Mouse (Mus musculus) MEL (cell line): ENCODE results near the gene Sppl3. TPM values are rescaled to one million over a fixed set of nuclear protein-coding genes. Genes with fewer than 3 reads are reported as not detected.

ENCODE experiments used
- DNase-seq: peaks from one replicate; pipeline ENCODE4 v3.0.0; 2011; ENCODE audit warnings: low read depth, low spot score
- H3K27ac ChIP-seq: 2 replicates; pipeline ENCODE4 v1.5.1; 2012; ENCODE audit warnings: low read depth, mild to moderate bottlenecking, control low read depth, low read length, moderate library complexity; ENCODE audit not compliant: control insufficient read depth
- H3K27me3 ChIP-seq, 2 experiments: fragments of 150-350 bp in 1 of 2; sonication (generic) in 1 of 2; 2 replicates each; pipeline ENCODE4 v1.6.1; 2012; ENCODE audit warnings: low read length in 2 of 2, mild to moderate bottlenecking in 2 of 2, improper control_type of control experiment in 1 of 2, moderate library complexity in 1 of 2; ENCODE audit not compliant: insufficient read depth in 2 of 2, control insufficient read depth in 1 of 2
- H3K36me3 ChIP-seq, 2 experiments: 2 replicates each; pipeline ENCODE4 v1.6.1; 2012 to 2014; ENCODE audit warnings: low read length in 2 of 2, improper control_type of control experiment in 1 of 2, inconsistent platforms in 1 of 2, mild to moderate bottlenecking in 1 of 2; ENCODE audit not compliant: insufficient read depth in 2 of 2, control insufficient read depth in 1 of 2
- H3K4me1 ChIP-seq, 2 experiments: fragments of 150-350 bp in 1 of 2; sonication (generic) in 1 of 2; 2 replicates each; pipeline ENCODE4 v1.6.1; 2012; ENCODE audit warnings: low read length in 2 of 2, improper control_type of control experiment in 1 of 2, mild to moderate bottlenecking in 1 of 2; ENCODE audit not compliant: insufficient read depth in 2 of 2, control insufficient read depth in 1 of 2
- H3K4me3 ChIP-seq, 2 experiments: fragments of 150-350 bp in 1 of 2; sonication (generic) in 1 of 2; 2 replicates each; pipeline ENCODE4 v1.5.1; 2012; ENCODE audit warnings: low read depth in 2 of 2, low read length in 2 of 2, mild to moderate bottlenecking in 2 of 2, moderate library complexity in 2 of 2, control low read depth in 1 of 2, improper control_type of control experiment in 1 of 2; ENCODE audit not compliant: control insufficient read depth in 1 of 2, insufficient read depth in 1 of 2
- H3K79me2 ChIP-seq: 2 replicates; pipeline ENCODE4 v1.6.1; 2012; ENCODE audit warnings: mild to moderate bottlenecking, low read length, moderate library complexity; ENCODE audit not compliant: control insufficient read depth, poor library complexity, insufficient read depth
- H3K9ac ChIP-seq: 2 replicates; pipeline ENCODE4 v1.6.1; 2012; ENCODE audit warnings: low read depth, mild to moderate bottlenecking, control low read depth, low read length, moderate library complexity; ENCODE audit not compliant: control insufficient read depth, poor library complexity, severe bottlenecking
- H3K9me3 ChIP-seq: fragments of 150-350 bp; sonication (generic); replicated peaks from 2 replicates; pipeline ENCODE4 v1.6.1; 2012; ENCODE audit warnings: mild to moderate bottlenecking, low read length, improper control_type of control experiment, moderate library complexity; ENCODE audit not compliant: insufficient read depth
- BHLHE40 ChIP-seq: IDR thresholded peaks from 2 replicates; pipeline ENCODE4 v1.6.1; 2012; ENCODE audit warnings: low read depth, mild to moderate bottlenecking, inconsistent platforms, low read length, improper control_type of control experiment, borderline replicate concordance
- CHD1 ChIP-seq: IDR thresholded peaks from 2 replicates; pipeline ENCODE4 v1.6.1; 2012; ENCODE audit warnings: low read depth, mild to moderate bottlenecking, inconsistent platforms, low read length, improper control_type of control experiment
- CHD2 ChIP-seq: IDR thresholded peaks from 2 replicates; pipeline ENCODE4 v1.6.1; 2011; ENCODE audit warnings: low read length, improper control_type of control experiment
- CTCF ChIP-seq, 3 experiments: IDR thresholded peaks in 2 of 3; conservative IDR thresholded peaks in 1 of 3; 2 replicates each; pipeline ENCODE4 v1.5.1; 2011 to 2012; ENCODE audit warnings: low read length in 3 of 3, low read depth in 2 of 3, mild to moderate bottlenecking in 2 of 3, improper control_type of control experiment in 1 of 3, inconsistent platforms in 1 of 3, mixed read lengths in 1 of 3, moderate library complexity in 1 of 3; ENCODE audit not compliant: control insufficient read depth in 1 of 3, insufficient read depth in 1 of 3, poor library complexity in 1 of 3, severe bottlenecking in 1 of 3
- E2F4 ChIP-seq: IDR thresholded peaks from 2 replicates; pipeline ENCODE4 v1.6.1; 2011; ENCODE audit warnings: low read depth, low read length, improper control_type of control experiment, borderline replicate concordance
- ELF1 ChIP-seq: IDR thresholded peaks from 2 replicates; pipeline ENCODE4 v1.6.1; 2014; ENCODE audit warnings: low read depth, mild to moderate bottlenecking, inconsistent platforms, low read length, improper control_type of control experiment, moderate library complexity
- ETS1 ChIP-seq: IDR thresholded peaks from 2 replicates; pipeline ENCODE4 v1.6.1; 2012; ENCODE audit warnings: low read depth, mild to moderate bottlenecking, inconsistent platforms, low read length, improper control_type of control experiment, moderate library complexity
- GABPA ChIP-seq: IDR thresholded peaks from 2 replicates; pipeline ENCODE4 v1.6.1; 2012; ENCODE audit warnings: low read depth, mild to moderate bottlenecking, inconsistent platforms, low read length, improper control_type of control experiment, moderate library complexity
- GATA1 ChIP-seq: IDR thresholded peaks from 2 replicates; pipeline ENCODE4 v1.6.1; 2011; ENCODE audit warnings: low read depth, low read length, improper control_type of control experiment
- HCFC1 ChIP-seq: IDR thresholded peaks from 2 replicates; pipeline ENCODE4 v1.6.1; 2012; ENCODE audit warnings: low read depth, mild to moderate bottlenecking, inconsistent platforms, low read length, improper control_type of control experiment, moderate library complexity
- JUND ChIP-seq: IDR thresholded peaks from 2 replicates; pipeline ENCODE4 v1.6.1; 2011; ENCODE audit warnings: low read depth, mild to moderate bottlenecking, improper control_type of control experiment, low read length
- KAT2A ChIP-seq: conservative IDR thresholded peaks from 2 replicates; pipeline ENCODE4 v1.6.1; 2012; ENCODE audit warnings: low read depth, low read length, improper control_type of control experiment, inconsistent platforms
- MAFK ChIP-seq: IDR thresholded peaks from 2 replicates; pipeline ENCODE4 v1.6.1; 2011; ENCODE audit warnings: low read depth, mild to moderate bottlenecking, low read length, improper control_type of control experiment, borderline replicate concordance
- MAX ChIP-seq: IDR thresholded peaks from 2 replicates; pipeline ENCODE4 v1.6.1; 2011; ENCODE audit warnings: low read length, improper control_type of control experiment
- MAZ ChIP-seq: IDR thresholded peaks from 2 replicates; pipeline ENCODE4 v1.6.1; 2012; ENCODE audit warnings: low read depth, mild to moderate bottlenecking, inconsistent platforms, low read length, improper control_type of control experiment
- MEF2A ChIP-seq: IDR thresholded peaks from 2 replicates; pipeline ENCODE4 v1.6.1; 2014; ENCODE audit warnings: low read depth, mild to moderate bottlenecking, inconsistent platforms, low read length, improper control_type of control experiment; ENCODE audit not compliant: poor library complexity, insufficient replicate concordance, severe bottlenecking; ENCODE audit errors: extremely low read depth
- MXI1 ChIP-seq: IDR thresholded peaks from 2 replicates; pipeline ENCODE4 v1.6.1; 2011; ENCODE audit warnings: mild to moderate bottlenecking, low read depth, low read length, improper control_type of control experiment
- MYB ChIP-seq: IDR thresholded peaks from 2 replicates; pipeline ENCODE4 v1.6.1; 2011; ENCODE audit warnings: mild to moderate bottlenecking, low read depth, low read length, improper control_type of control experiment
- MYC ChIP-seq: IDR thresholded peaks from 2 replicates; pipeline ENCODE4 v1.6.1; 2011; ENCODE audit warnings: low read depth, mild to moderate bottlenecking, low read length, improper control_type of control experiment, moderate library complexity
- NELFE ChIP-seq: IDR thresholded peaks from 2 replicates; pipeline ENCODE4 v1.6.1; 2011; ENCODE audit warnings: low read depth, low read length, improper control_type of control experiment
- NRF1 ChIP-seq: IDR thresholded peaks from 2 replicates; pipeline ENCODE4 v1.6.1; 2014; ENCODE audit warnings: low read depth, mild to moderate bottlenecking, inconsistent platforms, low read length, improper control_type of control experiment, moderate library complexity; ENCODE audit not compliant: poor library complexity, insufficient read depth, severe bottlenecking
- POLR2AphosphoS2 ChIP-seq: IDR thresholded peaks from 2 replicates; pipeline ENCODE4 v1.6.1; 2011; ENCODE audit warnings: low read length, improper control_type of control experiment
- POLR2AphosphoS5 ChIP-seq: IDR thresholded peaks from 2 replicates; pipeline ENCODE4 v1.6.1; 2012; ENCODE audit warnings: low read depth, borderline replicate concordance, mild to moderate bottlenecking, inconsistent platforms, low read length, moderate library complexity, mixed read lengths
- RAD21 ChIP-seq: IDR thresholded peaks from 2 replicates; pipeline ENCODE4 v1.6.1; 2011; ENCODE audit warnings: mild to moderate bottlenecking, low read depth, low read length, improper control_type of control experiment
- RCOR1 ChIP-seq: IDR thresholded peaks from 2 replicates; pipeline ENCODE4 v1.6.1; 2012; ENCODE audit warnings: low read depth, mild to moderate bottlenecking, inconsistent platforms, low read length, improper control_type of control experiment
- SIN3A ChIP-seq: IDR thresholded peaks from 2 replicates; pipeline ENCODE4 v1.6.1; 2012; ENCODE audit warnings: low read length, improper control_type of control experiment, inconsistent platforms
- SMC3 ChIP-seq: IDR thresholded peaks from 2 replicates; pipeline ENCODE4 v1.6.1; 2011; ENCODE audit warnings: low read depth, low read length, improper control_type of control experiment
- TAL1 ChIP-seq: IDR thresholded peaks from 2 replicates; pipeline ENCODE4 v1.6.1; 2012; ENCODE audit warnings: mild to moderate bottlenecking, inconsistent platforms, low read length, moderate library complexity, mixed read lengths
- TBP ChIP-seq: IDR thresholded peaks from 2 replicates; pipeline ENCODE4 v1.8.0; 2011; ENCODE audit warnings: low read depth, low read length, improper control_type of control experiment
- TCF12 ChIP-seq: IDR thresholded peaks from 2 replicates; pipeline ENCODE4 v1.6.1; 2014; ENCODE audit warnings: low read depth, mild to moderate bottlenecking, inconsistent platforms, low read length, improper control_type of control experiment, moderate library complexity
- UBTF ChIP-seq: IDR thresholded peaks from 2 replicates; pipeline ENCODE4 v1.6.1; 2012; ENCODE audit warnings: low read depth, mild to moderate bottlenecking, inconsistent platforms, low read length, improper control_type of control experiment, moderate library complexity, borderline replicate concordance; ENCODE audit not compliant: insufficient read depth
- USF1 ChIP-seq: IDR thresholded peaks from 2 replicates; pipeline ENCODE4 v1.6.1; 2014; ENCODE audit warnings: low read depth, mild to moderate bottlenecking, inconsistent platforms, low read length, improper control_type of control experiment, moderate library complexity
- USF2 ChIP-seq, 2 experiments: IDR thresholded peaks; 2 replicates each; pipeline ENCODE4 v1.6.1; 2011 to 2012; ENCODE audit warnings: improper control_type of control experiment in 2 of 2, low read length in 2 of 2, borderline replicate concordance in 1 of 2, inconsistent platforms in 1 of 2, low read depth in 1 of 2, mild to moderate bottlenecking in 1 of 2; ENCODE audit not compliant: insufficient read depth in 1 of 2
- ZC3H11A ChIP-seq: IDR thresholded peaks from 2 replicates; pipeline ENCODE4 v1.6.1; 2012; ENCODE audit warnings: low read depth, mild to moderate bottlenecking, inconsistent platforms, low read length, improper control_type of control experiment
- ZKSCAN1 ChIP-seq: IDR thresholded peaks from 2 replicates; pipeline ENCODE4 v1.6.1; 2012; ENCODE audit warnings: low read depth, mild to moderate bottlenecking, inconsistent platforms, low read length, improper control_type of control experiment, moderate library complexity
- ZMIZ1 ChIP-seq: IDR thresholded peaks from 2 replicates; pipeline ENCODE4 v1.6.1; 2012; ENCODE audit warnings: low read depth, mild to moderate bottlenecking, inconsistent platforms, low read length, improper control_type of control experiment, moderate library complexity
- ZNF384 ChIP-seq: IDR thresholded peaks from 2 replicates; pipeline ENCODE4 v1.6.1; 2012; ENCODE audit warnings: low read depth, mild to moderate bottlenecking, inconsistent platforms, low read length, improper control_type of control experiment
- polyA plus RNA-seq, 2 experiments: library from polyadenylated mRNA; stranded (reverse) in 1 of 2; unstranded in 1 of 2; fragments of >175 nt in 1 of 2; fragments of >200 nt in 1 of 2; gene quantifications; 2 replicates each; pipeline versions ENCODE4 v1.2.1 to v1.2.4; 2012; ENCODE audit warnings: low replicate concordance in 2 of 2, low read depth in 1 of 2; ENCODE audit not compliant: insufficient read length in 2 of 2, insufficient read depth in 1 of 2, missing spikeins in 1 of 2
- total RNA-seq: library from RNA; depleted of rRNA; stranded (reverse); fragments of 300-350 nt; gene quantifications from 2 replicates; pipeline ENCODE4 v1.2.3, GENCODE M21; 2012

Gene Sppl3
- total and polyA plus RNA-seq, 3 experiments, result 25.8 to 50.9 TPM; not detected in 1

DNA sequence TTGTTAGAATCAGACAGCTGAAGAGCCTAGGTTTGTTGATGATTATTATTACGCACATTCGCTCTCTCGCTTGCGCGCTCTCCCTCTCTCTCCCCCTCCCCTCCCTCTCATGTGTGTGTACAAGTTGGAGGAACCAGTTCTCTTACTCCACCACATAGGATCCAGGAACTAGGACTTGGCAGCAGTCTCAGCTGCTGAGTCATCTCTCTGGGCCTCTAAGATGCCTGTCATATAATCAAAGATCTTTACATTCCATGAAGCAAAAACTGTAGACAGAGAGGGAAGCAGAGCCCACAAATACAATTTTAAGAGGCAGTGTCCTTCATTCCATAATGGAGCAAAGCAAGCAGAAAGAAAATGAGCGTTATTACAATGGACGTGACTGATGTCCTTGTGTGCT is 61.2 kb downstream of the Sppl3 start:
- no peaks in the 10 kb centered on the region for H3K9me3 ChIP-seq
- peaks cover 34 to 73% of the 10 kb centered on the region in 2 experiments for H3K4me1 ChIP-seq
- peaks cover 16% of the 10 kb centered on the region for H3K79me2 ChIP-seq
- H3K27ac ChIP-seq, result peak overlapping the region; percentile 97
- peaks cover 0 to 76% of the 10 kb centered on the region in 2 experiments; a peak in 3 of 4 replicates for H3K36me3 ChIP-seq
- peak; percentile 96 for DNase-seq
- H3K4me3 ChIP-seq, result 0 out of 4 replicates have a peak overlapping the region, but pooled peaks of 1 of the 2 experiments have one; percentile 1
- no peaks in the 10 kb centered on the region for H3K27me3 ChIP-seq
- H3K9ac ChIP-seq, result peak overlapping the region; percentile 46
- TF ChIP-seq ZC3H11A (no peak), SMC3 (no peak), KAT2A (no peak), UBTF (no peak), TAL1 (peak; percentile 28; the same call in 1 of the 2 replicates), POLR2AphosphoS2 (peak; percentile 33; the same call in 1 of the 2 replicates), TBP (no peak), BHLHE40 (no peak; the same call in 1 of the 2 replicates), USF1 (no peak), RAD21 (no peak), CTCF (IDR thresholded peaks at IDR 0.05 in 2 of 3, conservative IDR thresholded peaks at IDR 0.05 in 1 of 3; ENCODE audit: control insufficient read depth in 1 of 3, insufficient read depth in 1 of 3, low read depth in 2 of 3, low read length in 3 of 3, poor library complexity in 1 of 3, severe bottlenecking in 1 of 3) (no peak), GABPA (peak; percentile 94), TCF12 (peak; percentile 75), MAFK (peak; percentile 93), SIN3A (peak; percentile 90), MAZ (peak; percentile 97), ZMIZ1 (0 out of 2 replicates have a peak, but pooled peaks have one; percentile 54), JUND (peak; percentile 81), E2F4 (no peak), ETS1 (peak; percentile 97), MYC (peak; percentile 69; the same call in 1 of the 2 replicates), NRF1 (no peak), HCFC1 (peak; percentile 54; the same call in 1 of the 2 replicates), USF2 (IDR thresholded peaks at IDR 0.05; ENCODE audit: borderline replicate concordance in 1 of 2, insufficient read depth in 1 of 2, low read depth in 1 of 2, low read length in 2 of 2) (no peak), MAX (peak; percentile 40; the same call in 1 of the 2 replicates), NELFE (no peak), MEF2A (no peak), MYB (peak; percentile 55), GATA1 (peak; percentile 67), ELF1 (peak; percentile 66), POLR2AphosphoS5 (no peak), MXI1 (peak; percentile 77), ZKSCAN1 (no peak), CHD1 (0 out of 2 replicates have a peak, but pooled peaks have one; percentile 89), CHD2 (no peak), ZNF384 (0 out of 2 replicates have a peak, but pooled peaks have one; percentile 11), RCOR1 (peak; percentile 82; the same call in 1 of the 2 replicates)
